Mouse (Mus musculus) Patski (cell line): ENCODE data around the gene Slc38a6. TPM values are rescaled to one million over a fixed set of nuclear protein-coding genes. Genes with fewer than 3 reads are reported as not detected.

ENCODE experiments used
- ATAC-seq: fragments of 100-300 bp; one replicate; pipeline ENCODE4 v1.8.0; 2021
- CTCF ChIA-PET: fragments of 350-600 bp; sonication (Branson Sonifier 250); formaldehyde crosslinking; loops from one replicate; lab custom pipeline; 2022; ENCODE audit warnings: inconsistent platforms; lab: Charles Lee
- POLR2A ChIA-PET: fragments of 350-600 bp; sonication (Branson Sonifier 250); formaldehyde crosslinking; loops from one replicate; lab custom pipeline; 2022; ENCODE audit warnings: antibody characterized with exemption, inconsistent platforms; lab: Charles Lee
- DNase-seq: peaks from one replicate; pipeline ENCODE4 v3.0.0-alpha.2; 2011; ENCODE audit warnings: low read depth, low spot score
- H3K27me3 ChIP-seq: fragments of 371-371 bp; one replicate; pipeline ENCODE4 v1.5.1; 2021
- CTCF ChIP-seq: fragments of 100-300 bp; IDR thresholded peaks from one replicate; pipeline ENCODE4 v1.5.1; 2021
- in situ Hi-C: fragments of 300-500 bp; cut with MboI; formaldehyde crosslinking; loops from 3 replicates; pipeline ENCODE4 v1.11.1; 2018; ENCODE audit warnings: low pct_unique_long_range_greater_than_20kb, mixed read lengths
- polyA plus RNA-seq: library from polyadenylated mRNA; unstranded; gene quantifications from one replicate; pipeline ENCODE4 v1.2.3, GENCODE M21; 2021

The Slc38a6 gene
- polyA plus RNA-seq, 1 experiment from 2014 or later: 17.1 TPM

DNA sequence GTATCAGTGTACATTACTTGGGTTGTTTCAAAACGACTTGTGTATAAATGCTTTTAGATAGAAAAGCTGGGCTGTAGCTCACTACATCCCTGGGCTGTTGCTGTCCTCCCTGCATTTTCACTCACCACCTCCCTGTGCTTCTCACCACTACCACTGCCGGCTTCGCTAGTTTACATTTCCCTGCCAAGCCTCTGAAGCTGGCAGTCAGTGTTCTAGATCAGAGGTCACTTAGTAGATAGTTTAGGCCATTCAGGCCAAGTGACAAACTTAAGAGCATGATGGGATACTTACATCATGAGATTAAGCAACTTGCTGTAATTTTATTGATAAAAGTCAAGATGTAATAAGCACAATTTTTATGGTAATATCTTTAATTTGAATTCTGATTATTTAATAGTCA, 11.7 kb upstream of the Slc38a6 start:
- DNase-seq: no peak
- TF ChIP-seq CTCF: no peak

DNA sequence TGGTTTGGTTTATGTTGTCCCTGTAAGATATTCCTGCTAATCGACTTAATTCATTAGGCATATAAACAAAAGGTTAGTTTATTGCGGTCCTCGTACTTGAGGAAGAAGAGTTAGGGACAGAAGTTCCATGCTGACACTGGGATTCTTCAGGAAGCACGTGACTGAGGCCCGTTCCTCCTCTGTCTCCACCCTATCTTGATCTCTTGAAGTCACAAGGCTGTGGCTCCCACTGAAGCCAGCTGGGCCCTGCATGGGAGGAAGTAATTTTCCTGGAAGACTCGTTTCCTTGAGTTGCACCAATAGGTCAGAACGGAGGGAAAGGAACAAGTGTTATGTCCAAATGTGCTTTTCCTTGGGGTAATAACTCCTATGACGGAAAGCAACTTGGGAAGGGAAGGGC, 1.0 kb downstream of the Slc38a6 start:
- no peak for ATAC-seq
- ChIA-PET POLR2A (no interaction called here), CTCF (interaction anchor here (2.1 kb wide), 1 partner anchor 56 kb away, joined by 4 read pairs; no protein-coding TSS in a partner anchor)
- no peaks in the 10 kb centered on the region for H3K27me3 ChIP-seq
- no peak for TF ChIP-seq CTCF
- no peak for DNase-seq
- in situ Hi-C loops: loop anchor here (5.0 to 10.0 kb wide), 2 partner anchors 230 to 243 kb away; no protein-coding TSS in a partner anchor

More for the DNA sequence above, 11.7 kb upstream of the Slc38a6 start:
- no peaks in the 10 kb centered on the region for H3K27me3 ChIP-seq
- ATAC-seq: no peak
- in situ Hi-C loops: no loop called here
- ChIA-PET POLR2A (no interaction called here), CTCF (interaction anchor here (1.5 kb wide), 1 partner anchor 15 kb away, joined by 4 read pairs; no protein-coding TSS in a partner anchor)

DNA sequence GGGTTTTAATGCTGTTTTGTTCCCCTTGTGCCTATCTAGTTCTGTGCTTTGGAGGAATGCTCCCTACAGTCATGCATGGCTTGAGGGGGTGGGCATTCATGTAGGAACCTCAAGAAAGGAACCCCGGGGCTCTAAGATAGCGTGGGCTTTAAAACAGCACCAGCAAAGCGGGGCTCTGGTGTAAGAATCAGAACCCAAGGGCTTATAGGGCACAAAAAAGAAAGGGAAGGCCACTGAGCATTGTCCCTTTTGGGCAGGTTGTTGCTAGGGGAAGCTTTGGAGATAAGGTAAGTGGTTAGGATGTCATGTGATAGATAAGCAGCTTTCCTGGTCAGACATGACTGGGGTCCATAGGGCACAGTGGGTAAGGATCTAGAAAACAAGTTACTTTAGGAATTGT, 2.0 kb downstream of the Slc38a6 start:
- TF ChIP-seq CTCF: no peak
- ChIA-PET CTCF (no interaction called here), POLR2A (no interaction called here)
- no peak for ATAC-seq
- H3K27me3 ChIP-seq: no peaks in the 10 kb centered on the region
- in situ Hi-C loops: loop anchor here (5.0 to 10.0 kb wide), 2 partner anchors 229 to 244 kb away; no protein-coding TSS in a partner anchor
- DNase-seq: no peak

DNA sequence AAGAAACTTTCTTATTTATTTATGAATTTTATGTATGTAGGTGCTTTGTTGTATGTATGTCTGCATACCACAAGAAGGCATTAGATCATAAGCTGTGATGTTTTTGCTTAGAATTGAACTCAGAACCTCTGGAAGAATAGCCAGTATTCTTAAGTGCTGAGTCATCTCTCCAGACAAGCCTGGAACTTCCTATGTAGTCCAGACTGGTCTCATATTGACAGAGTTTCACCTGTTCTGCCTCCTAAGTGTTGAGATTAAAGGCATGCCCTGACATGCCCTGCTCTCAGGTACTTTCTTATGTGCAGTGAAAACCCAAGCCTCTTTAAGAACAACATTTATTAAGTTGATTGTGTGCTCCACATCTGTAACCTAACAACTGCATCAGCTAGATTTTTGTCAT, 8.3 kb downstream of the Slc38a6 start:
- no peaks in the 10 kb centered on the region for H3K27me3 ChIP-seq
- POLR2A ChIA-PET: no interaction called here
- ATAC-seq (no peak), DNase-seq (no peak)
- no peak for TF ChIP-seq CTCF
- in situ Hi-C loops: no loop called here
- CTCF ChIA-PET: no interaction called here

DNA sequence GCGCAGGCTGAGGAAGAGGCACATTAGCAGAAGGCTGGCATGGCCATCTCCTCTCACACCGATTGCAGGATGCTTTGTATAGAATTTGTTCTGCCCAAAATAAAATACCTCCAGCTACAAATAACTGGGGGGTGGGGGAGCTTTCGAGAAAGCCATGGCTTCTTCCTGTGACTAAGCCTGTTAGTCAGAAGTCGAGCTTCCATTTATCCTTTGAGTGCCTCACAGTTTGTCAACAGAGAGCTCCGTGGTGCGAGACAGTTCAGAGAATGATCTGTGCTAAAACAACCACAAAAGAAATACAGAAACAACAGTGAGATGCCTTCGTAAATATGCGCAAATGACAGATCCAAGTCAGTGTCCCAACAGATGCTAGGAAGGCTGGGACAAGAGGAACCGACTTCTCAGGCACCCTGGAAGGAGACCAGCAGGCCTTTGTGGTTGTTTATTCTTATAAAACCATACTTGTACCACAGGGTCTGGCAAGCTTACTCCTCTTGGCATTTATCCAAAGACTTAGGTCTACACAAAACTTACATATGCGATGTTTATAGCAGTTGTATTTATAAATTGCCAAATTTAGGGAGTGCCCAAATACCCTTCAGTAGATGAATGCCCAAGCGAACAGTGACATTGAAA, 9.0 kb downstream of the Slc38a6 start:
- ATAC-seq (no peak), DNase-seq (no peak)
- ChIA-PET POLR2A (no interaction called here), CTCF (no interaction called here)
- in situ Hi-C loops: no loop called here
- TF ChIP-seq CTCF: no peak
- no peaks in the 10 kb centered on the region for H3K27me3 ChIP-seq

DNA sequence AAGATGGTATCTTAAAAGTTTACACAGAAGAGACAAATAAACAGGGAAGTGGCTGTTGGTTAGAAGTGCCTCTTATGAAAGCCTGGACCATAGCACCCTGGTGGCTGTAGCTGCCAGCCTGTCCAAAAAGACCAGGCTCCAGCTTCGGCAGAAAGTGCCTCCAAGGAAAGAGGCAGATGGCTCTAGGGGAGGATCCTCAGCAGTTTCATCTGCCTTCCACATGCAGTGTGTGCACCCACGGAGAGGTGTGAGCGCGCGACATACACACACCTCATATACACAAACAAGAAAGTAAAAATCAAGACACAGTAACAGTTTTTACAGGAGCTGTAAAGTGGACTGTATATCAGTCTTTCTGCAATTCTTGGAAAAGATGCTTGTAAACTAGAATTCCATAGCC, 12.0 kb downstream of the Slc38a6 start:
- DNase-seq (no peak), ATAC-seq (no peak)
- no peaks in the 10 kb centered on the region for H3K27me3 ChIP-seq
- POLR2A ChIA-PET: no interaction called here
- no peak for TF ChIP-seq CTCF
- in situ Hi-C loops: no loop called here
- CTCF ChIA-PET: interaction anchor here (0.6 kb wide), 1 partner anchor 263 kb away, joined by 3 read pairs; no protein-coding TSS in a partner anchor

DNA sequence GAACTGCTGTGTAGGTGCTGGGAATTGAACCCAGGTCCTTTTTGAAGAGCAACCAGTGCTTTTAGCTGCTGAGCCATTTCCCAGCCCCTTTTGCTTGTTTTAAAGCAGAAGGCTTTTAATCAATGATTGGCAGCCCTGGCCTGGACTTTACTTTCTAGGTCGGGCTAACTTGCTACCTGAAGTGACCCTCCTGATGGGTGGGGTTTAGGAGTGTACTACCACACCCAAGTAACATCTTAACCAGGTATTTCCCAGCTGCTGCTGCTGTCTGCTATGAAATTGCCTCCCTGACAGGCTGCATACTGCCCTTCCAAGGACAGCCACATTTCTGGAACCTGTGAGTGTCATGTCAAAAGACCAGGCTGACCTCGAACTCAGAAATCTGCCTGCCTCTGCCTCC, 14.0 kb downstream of the Slc38a6 start:
- H3K27me3 ChIP-seq: no peaks in the 10 kb centered on the region
- POLR2A ChIA-PET: no interaction called here
- TF ChIP-seq CTCF: no peak
- in situ Hi-C loops: no loop called here
- ATAC-seq (no peak), DNase-seq (no peak)
- CTCF ChIA-PET: no interaction called here

DNA sequence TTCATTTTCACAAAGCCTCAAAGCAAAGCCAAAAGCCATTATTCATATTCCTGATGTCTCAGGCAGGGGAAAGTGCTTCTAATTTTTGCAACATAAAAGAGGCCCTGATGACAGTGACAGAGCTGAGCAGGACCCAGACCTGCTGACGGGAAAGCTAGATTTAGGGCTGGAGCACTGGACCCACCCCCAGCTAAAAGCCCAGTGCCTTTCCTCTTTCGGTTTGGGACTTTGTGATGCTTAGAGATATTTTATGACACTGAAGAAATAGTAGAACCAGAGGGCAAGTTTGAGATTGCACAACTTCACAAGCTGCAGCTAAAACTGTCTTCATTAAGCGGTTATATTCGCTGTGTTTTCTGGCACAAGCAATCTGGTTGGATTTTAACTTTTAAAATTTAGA, 18.1 kb downstream of the Slc38a6 start:
- ChIA-PET CTCF (no interaction called here), POLR2A (no interaction called here)
- in situ Hi-C loops: no loop called here
- no peak for ATAC-seq
- no peak for DNase-seq
- no peak for TF ChIP-seq CTCF
- no peaks in the 10 kb centered on the region for H3K27me3 ChIP-seq

DNA sequence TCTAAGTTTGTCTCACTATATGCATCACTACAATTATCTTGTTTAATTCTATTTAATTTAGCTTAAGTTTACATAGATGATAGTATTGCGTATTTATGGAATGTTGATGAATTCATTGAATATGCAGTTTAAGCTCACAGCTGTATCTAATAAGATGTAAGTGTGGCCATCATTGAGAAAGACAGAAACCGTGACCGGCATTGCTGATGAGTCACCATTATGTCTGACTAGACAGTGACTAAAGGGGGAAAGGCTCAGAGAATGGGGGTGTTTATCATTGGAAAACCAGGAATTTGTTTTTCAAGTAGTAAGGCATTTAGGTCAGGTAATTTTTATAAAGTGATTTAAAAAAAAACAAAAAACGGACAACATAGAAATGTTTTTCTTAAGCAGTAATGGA, 21.2 kb downstream of the Slc38a6 start:
- in situ Hi-C loops: no loop called here
- no peak for TF ChIP-seq CTCF
- ChIA-PET POLR2A (no interaction called here), CTCF (interaction anchor here (1.1 kb wide), 1 partner anchor 108 kb away, joined by 3 read pairs; no protein-coding TSS in a partner anchor)
- no peaks in the 10 kb centered on the region for H3K27me3 ChIP-seq
- no peak for ATAC-seq
- DNase-seq: no peak

DNA sequence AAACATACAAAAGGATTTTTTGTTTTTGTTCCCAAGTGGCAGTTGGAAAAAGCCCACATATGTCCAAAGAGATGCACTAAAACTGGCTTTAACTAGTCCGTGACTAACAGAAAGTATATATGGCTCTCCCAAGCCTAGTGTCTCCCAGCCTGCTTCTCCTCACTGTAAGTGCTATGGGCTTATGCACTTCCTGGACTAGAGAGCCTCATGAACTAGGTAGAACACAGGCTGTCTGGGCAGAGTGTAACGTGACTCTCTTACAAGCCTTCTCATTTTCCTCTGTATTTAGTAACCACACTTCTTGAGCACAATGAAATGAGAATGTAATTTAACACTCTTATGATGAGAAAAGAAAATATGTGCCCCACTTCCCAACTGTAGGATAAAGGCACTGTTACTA, 22.1 kb downstream of the Slc38a6 start:
- H3K27me3 ChIP-seq: no peaks in the 10 kb centered on the region
- ChIA-PET POLR2A (no interaction called here), CTCF (no interaction called here)
- no peak for ATAC-seq
- in situ Hi-C loops: no loop called here
- no peak for DNase-seq
- no peak for TF ChIP-seq CTCF
